Mouse (Mus musculus): Measurements from ENCODE around the gene Lep. TPM values are rescaled to one million over a fixed set of nuclear protein-coding genes. Genes with fewer than 3 reads are reported as not detected.
A peak's percentile ranks its signal among the peaks of the same experiment; 100 is the strongest.

Gene Lep
- polyA plus RNA-seq, 1 experiment from 2014 or later: 0.05 TPM

DNA sequence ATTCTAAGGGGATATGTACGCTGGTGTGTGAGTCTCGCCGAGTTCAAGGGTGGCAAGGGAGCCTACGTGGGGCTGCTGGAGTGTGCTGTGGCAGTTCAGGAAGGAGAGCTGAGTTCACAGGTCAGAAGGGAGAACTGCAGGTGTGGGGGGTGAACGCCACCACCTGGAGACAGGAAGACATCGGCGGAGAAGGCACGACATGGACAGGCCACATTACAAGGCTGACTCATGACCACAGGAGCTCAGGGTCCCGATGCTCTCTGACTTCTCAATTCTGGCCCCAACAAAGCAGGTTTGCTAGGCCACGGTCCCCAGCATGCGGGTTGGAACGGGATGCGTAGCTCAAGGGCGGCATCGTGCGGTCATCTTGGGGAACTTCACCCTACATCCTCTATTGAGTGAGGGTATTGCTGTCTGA, 36.0 kb upstream of the Lep start:
- ATAC-seq (peak; percentile 71), DNase-seq (ENCODE audit: low read depth, low spot score) (no peak)
- ChIA-PET CTCF (interaction anchor here (0.8 to 3.3 kb wide), 26 partner anchors 9 to 618 kb away, joined by 3 to 15 read pairs (median 3); no protein-coding TSS in a partner anchor), POLR2A (no interaction called here)
- no peak for TF ChIP-seq CTCF (IDR thresholded peaks at IDR 0.05)
- no peaks in the 10 kb centered on the region for H3K27me3 ChIP-seq
- in situ Hi-C loops (cut with MboI; ENCODE audit: low pct_unique_long_range_greater_than_20kb): loop anchor here (5.0 to 25.0 kb wide), 5 partner anchors 42 to 1362 kb away; partner anchors contain the start of genes Arf5, Fscn3 and Gcc1

DNA sequence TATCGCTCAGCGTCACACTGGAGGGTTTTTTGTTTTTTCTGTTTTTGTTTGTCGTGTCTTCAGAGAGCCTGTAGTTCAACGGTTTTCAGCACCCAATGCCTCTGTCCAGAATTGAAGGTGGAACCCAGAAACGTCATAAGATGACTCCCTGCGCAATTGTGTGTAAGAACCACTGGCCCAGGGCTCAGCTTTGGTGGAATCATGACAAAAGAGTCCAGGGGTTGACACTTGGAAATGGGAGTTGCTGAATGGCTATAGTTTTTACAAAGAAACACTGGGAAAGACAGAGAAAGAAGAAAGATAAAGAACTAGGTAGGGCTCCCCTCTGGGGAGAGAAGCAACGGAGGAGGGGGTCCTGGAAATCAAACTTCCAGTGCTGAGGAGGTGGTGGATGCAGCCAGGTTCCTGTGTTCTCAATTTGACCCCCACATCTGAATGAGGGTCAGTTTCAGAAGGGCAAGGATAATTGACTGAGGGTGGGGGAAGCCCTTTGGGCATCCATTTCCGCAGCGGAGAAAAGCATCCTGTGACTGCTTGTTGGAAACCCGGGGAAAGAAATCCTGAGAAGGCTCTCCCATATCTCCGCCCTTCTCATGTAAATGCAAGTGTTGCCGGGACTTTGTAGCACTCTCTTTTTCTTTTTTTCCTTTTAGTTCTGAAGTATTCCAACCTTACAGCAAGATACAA, 34.1 kb upstream of the Lep start:
- TF ChIP-seq CTCF (IDR thresholded peaks at IDR 0.05): no peak
- CTCF ChIA-PET: interaction anchor here (2.2 to 3.3 kb wide), 2 partner anchors 71 to 77 kb away, joined by 10 to 15 read pairs; no protein-coding TSS in a partner anchor
- DNase-seq (ENCODE audit: low read depth, low spot score) (no peak), ATAC-seq (no peak)
- POLR2A ChIA-PET: no interaction called here
- in situ Hi-C loops (cut with MboI; ENCODE audit: low pct_unique_long_range_greater_than_20kb): loop anchor here (10.0 kb wide), 1 partner anchor 601 kb away; the partner anchor contains the start of genes Arf5, Fscn3 and Gcc1
- H3K27me3 ChIP-seq: no peaks in the 10 kb centered on the region

DNA sequence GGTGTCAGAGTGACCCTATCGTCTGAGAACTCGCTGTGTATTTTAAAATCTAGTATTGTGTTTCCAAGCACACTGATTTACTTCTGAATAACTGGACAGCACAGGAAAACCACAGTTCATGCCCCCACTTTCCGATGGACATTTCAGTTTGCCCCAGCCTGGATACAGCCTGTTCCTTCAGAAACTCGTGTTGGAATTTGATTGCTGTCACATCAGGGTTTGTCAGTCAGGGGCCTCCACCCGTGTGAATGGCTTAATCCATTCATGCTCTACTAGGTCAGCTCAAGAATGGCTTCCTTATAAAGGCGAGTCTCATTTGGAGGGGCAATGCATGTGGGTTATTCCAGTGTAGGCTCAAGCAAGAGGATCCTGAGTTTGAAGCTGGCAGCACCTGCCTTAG, 33.3 kb upstream of the Lep start:
- ChIA-PET POLR2A (no interaction called here), CTCF (interaction anchor here (3.3 kb wide), 1 partner anchor 72 kb away, joined by 10 read pairs; no protein-coding TSS in a partner anchor)
- TF ChIP-seq CTCF (IDR thresholded peaks at IDR 0.05): no peak
- in situ Hi-C loops (cut with MboI; ENCODE audit: low pct_unique_long_range_greater_than_20kb): loop anchor here (10.0 kb wide), 1 partner anchor 602 kb away; the partner anchor contains the start of genes Arf5, Fscn3 and Gcc1
- no peaks in the 10 kb centered on the region for H3K27me3 ChIP-seq
- DNase-seq (ENCODE audit: low read depth, low spot score) (no peak), ATAC-seq (no peak)

DNA sequence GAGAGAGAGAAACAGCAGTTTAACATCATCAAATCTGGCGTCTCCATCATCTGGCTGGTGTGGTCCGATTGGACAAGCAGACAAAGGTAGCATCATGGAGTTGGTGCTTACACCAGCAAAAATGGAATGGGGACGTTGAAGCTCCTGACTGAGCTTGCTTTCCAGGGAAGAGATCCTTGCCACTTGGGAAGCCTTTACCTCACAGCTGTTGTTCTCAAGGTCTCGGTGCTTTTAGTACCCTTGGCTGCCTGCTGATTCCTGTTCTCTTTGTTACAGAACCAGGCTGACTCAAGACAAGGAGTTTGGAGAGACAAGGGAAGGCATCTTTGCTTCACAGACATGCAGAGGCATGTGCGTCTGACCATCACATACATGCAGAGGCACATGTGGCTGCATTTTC, 31.9 kb upstream of the Lep start:
- DNase-seq (ENCODE audit: low read depth, low spot score) (no peak), ATAC-seq (no peak)
- in situ Hi-C loops (cut with MboI; ENCODE audit: low pct_unique_long_range_greater_than_20kb): loop anchor here (10.0 kb wide), 1 partner anchor 603 kb away; the partner anchor contains the start of genes Arf5, Fscn3 and Gcc1
- ChIA-PET POLR2A (interaction anchor here (0.6 to 0.7 kb wide), 2 partner anchors 31 to 1299 kb away, joined by 3 read pairs; no protein-coding TSS in a partner anchor), CTCF (interaction anchor here (1.0 to 1.2 kb wide), 2 partner anchors 8 to 33 kb away, joined by 3 to 4 read pairs; no protein-coding TSS in a partner anchor)
- no peaks in the 10 kb centered on the region for H3K27me3 ChIP-seq
- no peak for TF ChIP-seq CTCF (IDR thresholded peaks at IDR 0.05)

DNA sequence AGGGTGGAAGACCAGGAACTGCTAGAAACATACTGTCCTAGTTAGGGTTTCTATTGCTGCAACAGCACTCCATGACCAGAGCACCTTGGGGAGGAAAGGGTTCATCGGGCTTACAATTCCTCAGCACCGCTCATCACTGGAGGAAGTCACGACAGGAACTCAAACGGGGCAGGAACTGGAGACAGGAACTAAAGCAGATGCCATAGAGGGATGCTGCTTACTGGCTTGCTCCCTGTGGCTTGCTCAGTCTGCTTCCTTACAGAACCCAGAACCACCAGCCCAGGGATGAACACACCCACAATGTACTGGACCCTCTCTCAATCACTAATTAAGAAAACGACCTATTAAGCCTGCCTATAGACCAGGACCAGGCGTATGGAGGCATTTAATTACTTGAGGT, 30.5 kb upstream of the Lep start:
- DNase-seq (ENCODE audit: low read depth, low spot score): no peak
- no peak for ATAC-seq
- no peak for TF ChIP-seq CTCF (IDR thresholded peaks at IDR 0.05)
- CTCF ChIA-PET: interaction anchor here (0.9 to 1.2 kb wide), 3 partner anchors 33 to 115 kb away, joined by 3 to 4 read pairs (median 3); no protein-coding TSS in a partner anchor
- H3K27me3 ChIP-seq: no peaks in the 10 kb centered on the region
- POLR2A ChIA-PET: no interaction called here
- in situ Hi-C loops (cut with MboI; ENCODE audit: low pct_unique_long_range_greater_than_20kb): loop anchor here (10.0 kb wide), 1 partner anchor 605 kb away; the partner anchor contains the start of genes Arf5, Fscn3 and Gcc1

DNA sequence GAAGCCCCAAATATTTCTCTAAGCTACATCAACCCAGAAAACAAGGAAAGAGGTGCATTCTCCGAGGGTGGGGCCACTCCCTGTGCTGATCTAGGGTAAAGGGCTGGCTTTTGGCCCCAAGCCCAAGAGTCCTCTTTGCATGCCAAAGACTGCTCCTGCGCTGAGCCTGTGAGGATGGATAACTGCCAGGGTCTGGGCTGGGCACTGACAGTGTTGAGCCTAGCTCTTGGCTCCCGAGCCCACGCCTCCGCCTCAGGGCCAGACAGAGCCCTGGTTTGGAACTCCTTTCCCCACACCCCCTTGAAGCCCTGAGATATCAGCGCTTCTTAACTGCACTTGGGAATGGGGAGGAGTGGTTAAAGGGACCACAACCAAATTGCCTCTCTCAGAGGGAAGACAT, 28.8 kb upstream of the Lep start:
- ChIA-PET CTCF (no interaction called here), POLR2A (interaction anchor here (0.7 kb wide), 1 partner anchor 87 kb away, joined by 4 read pairs; no protein-coding TSS in a partner anchor)
- no peaks in the 10 kb centered on the region for H3K27me3 ChIP-seq
- in situ Hi-C loops (cut with MboI; ENCODE audit: low pct_unique_long_range_greater_than_20kb): no loop called here
- TF ChIP-seq CTCF (IDR thresholded peaks at IDR 0.05): no peak
- ATAC-seq: peak; percentile 41
- DNase-seq (ENCODE audit: low read depth, low spot score): no peak

DNA sequence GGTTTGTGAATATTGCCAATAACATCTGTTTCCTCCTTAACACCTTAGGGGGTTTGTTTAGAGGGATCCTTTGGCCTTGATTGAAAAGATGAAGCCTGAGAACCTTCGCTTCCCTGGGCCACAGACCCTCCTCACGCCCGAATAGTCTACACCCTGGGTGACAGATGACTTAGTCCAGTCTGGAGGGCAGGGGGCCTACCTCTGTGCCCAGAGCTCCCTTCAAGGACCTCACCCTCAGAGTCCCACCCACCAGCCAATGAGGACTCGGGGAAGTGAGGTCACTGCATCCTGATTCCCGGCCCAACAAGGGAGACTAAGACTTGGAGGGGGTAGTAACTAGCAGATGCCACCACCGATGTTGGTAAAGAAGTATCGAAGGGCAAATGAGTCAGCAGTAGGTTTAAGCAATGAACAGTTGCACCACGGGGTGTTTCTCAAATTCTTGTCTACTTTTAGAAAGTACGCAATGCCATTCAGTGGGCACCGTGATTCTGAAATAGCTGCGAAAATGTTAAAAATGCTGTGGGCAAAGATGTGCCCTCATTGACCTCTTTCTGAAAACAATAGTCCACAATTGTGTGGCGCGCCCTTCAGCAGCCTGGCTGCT, 28.2 kb upstream of the Lep start:
- H3K27me3 ChIP-seq: no peaks in the 10 kb centered on the region
- no peak for DNase-seq (ENCODE audit: low read depth, low spot score)
- TF ChIP-seq CTCF (IDR thresholded peaks at IDR 0.05): no peak
- peak; percentile 48 for ATAC-seq
- in situ Hi-C loops (cut with MboI; ENCODE audit: low pct_unique_long_range_greater_than_20kb): no loop called here
- CTCF ChIA-PET: interaction anchor here (0.6 kb wide), 1 partner anchor 486 kb away, joined by 3 read pairs; no protein-coding TSS in a partner anchor
- POLR2A ChIA-PET: interaction anchor here (0.7 to 2.1 kb wide), 3 partner anchors 35 to 87 kb away, joined by 3 to 10 read pairs (median 4); no protein-coding TSS in a partner anchor

DNA sequence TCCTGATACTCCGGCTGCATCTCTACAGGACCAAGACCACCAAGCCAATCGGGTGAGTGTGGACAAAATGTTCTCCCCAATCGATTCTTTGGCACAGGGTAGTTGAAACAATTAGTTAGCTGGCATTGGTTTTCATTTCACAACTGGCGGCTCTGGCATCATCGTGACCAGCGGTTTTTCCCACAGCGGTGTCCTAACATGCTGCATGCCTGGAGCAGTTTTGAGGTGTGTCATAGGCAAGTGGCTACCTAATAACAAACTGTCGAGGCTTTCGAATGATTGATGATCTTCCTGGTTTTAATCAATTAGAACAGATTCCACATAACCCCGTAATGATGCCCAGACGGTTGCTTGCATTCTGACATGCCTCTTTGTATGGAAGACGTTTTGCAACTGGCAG, 27.6 kb upstream of the Lep start:
- DNase-seq (ENCODE audit: low read depth, low spot score): no peak
- ChIA-PET POLR2A (interaction anchor here (1.0 to 2.1 kb wide), 2 partner anchors 35 to 87 kb away, joined by 3 to 10 read pairs; no protein-coding TSS in a partner anchor), CTCF (interaction anchor here (0.6 to 0.8 kb wide), 3 partner anchors 9 to 487 kb away, joined by 3 to 4 read pairs (median 3); no protein-coding TSS in a partner anchor)
- no peaks in the 10 kb centered on the region for H3K27me3 ChIP-seq
- ATAC-seq: peak; percentile 33
- in situ Hi-C loops (cut with MboI; ENCODE audit: low pct_unique_long_range_greater_than_20kb): no loop called here
- TF ChIP-seq CTCF (IDR thresholded peaks at IDR 0.05): no peak

DNA sequence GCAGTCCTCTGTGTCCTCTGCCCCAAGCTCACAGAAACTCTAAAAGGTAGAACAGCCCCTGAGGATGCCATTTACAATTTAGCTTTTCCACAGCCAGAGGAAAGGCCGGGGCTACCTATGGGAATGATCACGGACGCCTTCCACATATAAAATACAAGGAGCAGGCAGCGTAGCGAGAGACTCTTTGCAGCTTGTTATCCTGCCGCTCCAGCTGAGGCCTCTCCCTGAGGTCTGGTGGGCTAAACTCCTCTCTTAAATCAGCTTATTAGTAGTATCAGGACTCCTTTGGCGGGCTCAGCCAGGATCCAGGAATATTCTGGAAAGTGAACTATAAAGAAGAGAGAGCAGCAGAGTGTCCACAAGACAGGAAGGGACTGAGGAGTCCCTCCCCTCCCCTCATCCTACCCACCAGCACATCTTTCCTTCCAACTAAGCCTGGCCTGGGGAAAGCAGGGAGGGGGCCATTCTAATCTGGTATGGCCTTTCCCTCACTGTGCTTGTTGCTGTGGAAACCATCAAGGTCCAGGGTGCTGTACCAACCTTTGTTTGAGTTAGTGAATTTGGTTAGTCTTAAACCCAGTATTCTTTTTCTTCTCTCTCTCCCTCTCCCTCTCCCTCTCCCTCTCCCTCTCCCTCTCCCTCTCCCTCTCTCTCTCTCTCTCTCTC, 25.9 kb upstream of the Lep start:
- TF ChIP-seq CTCF (IDR thresholded peaks at IDR 0.05): no peak
- in situ Hi-C loops (cut with MboI; ENCODE audit: low pct_unique_long_range_greater_than_20kb): no loop called here
- H3K27me3 ChIP-seq: no peaks in the 10 kb centered on the region
- no peak for ATAC-seq
- no peak for DNase-seq (ENCODE audit: low read depth, low spot score)
- CTCF ChIA-PET: interaction anchor here (1.1 kb wide), 1 partner anchor 110 kb away, joined by 3 read pairs; no protein-coding TSS in a partner anchor
- POLR2A ChIA-PET: no interaction called here

DNA sequence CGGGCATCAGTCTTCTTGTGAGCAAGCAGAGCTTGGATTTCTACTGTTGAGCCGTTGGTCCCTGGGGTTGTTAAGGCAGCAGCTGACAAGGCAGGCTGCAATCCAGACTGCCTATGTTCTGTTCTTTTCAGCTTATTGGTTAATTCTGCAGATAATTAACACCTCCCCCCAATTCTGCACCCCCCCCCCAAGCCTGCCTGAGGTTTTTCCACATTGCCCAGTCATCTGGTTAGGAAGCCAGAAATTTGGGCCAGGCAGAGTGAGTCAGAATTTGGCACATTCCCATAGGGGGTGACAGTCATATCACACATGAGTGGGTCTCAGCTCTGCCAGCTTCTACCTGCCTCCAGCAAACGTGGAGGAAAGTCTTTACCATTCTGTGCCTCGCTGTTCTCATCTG, 23.3 kb upstream of the Lep start:
- peak; percentile 61 for ATAC-seq
- TF ChIP-seq CTCF (IDR thresholded peaks at IDR 0.05): no peak
- no peaks in the 10 kb centered on the region for H3K27me3 ChIP-seq
- in situ Hi-C loops (cut with MboI; ENCODE audit: low pct_unique_long_range_greater_than_20kb): loop anchor here (5.0 kb wide), 1 partner anchor 106 kb away; no protein-coding TSS in a partner anchor
- ChIA-PET POLR2A (interaction anchor here (0.6 to 1.2 kb wide), 2 partner anchors 30 to 40 kb away, joined by 3 to 7 read pairs; no protein-coding TSS in a partner anchor), CTCF (interaction anchor here (0.7 to 1.9 kb wide), 8 partner anchors 9 to 558 kb away, joined by 3 to 9 read pairs (median 4); no protein-coding TSS in a partner anchor)
- no peak for DNase-seq (ENCODE audit: low read depth, low spot score)
